Mouse (Mus musculus) G1E (cell line): ENCODE results near the gene Onecut3. TPM values are rescaled to one million over a fixed set of nuclear protein-coding genes. Genes with fewer than 3 reads are reported as not detected.

Experiments used
- ATAC-seq: 2 replicates; pipeline ENCODE4 v1.8.0; 2016; ENCODE audit warnings: mild to moderate bottlenecking; ENCODE audit not compliant: insufficient number of reproducible peaks, poor library complexity, low FRiP score, severe bottlenecking; ENCODE audit errors: extremely low read depth
- DNase-seq: peaks from one replicate; pipeline ENCODE4 v3.0.0; 2012; ENCODE audit warnings: low spot score
- H3K27me3 ChIP-seq: 2 replicates; pipeline ENCODE4 v1.6.1; 2012; ENCODE audit warnings: mild to moderate bottlenecking, low read length, inconsistent platforms; ENCODE audit not compliant: insufficient read depth
- H3K36me3 ChIP-seq: replicated peaks from 2 replicates; pipeline ENCODE3; 2012; ENCODE audit warnings: mild to moderate bottlenecking, inconsistent platforms
- H3K4me1 ChIP-seq: 2 replicates; pipeline ENCODE4 v1.6.1; 2012; ENCODE audit warnings: low read depth, low read length, inconsistent platforms, mixed read lengths; ENCODE audit not compliant: insufficient read depth
- H3K4me3 ChIP-seq: 2 replicates; pipeline ENCODE4 v1.5.1; 2012; ENCODE audit warnings: low read depth, mild to moderate bottlenecking, inconsistent platforms, low read length, moderate library complexity, mixed read lengths
- H3K9me3 ChIP-seq: replicated peaks from 2 replicates; pipeline ENCODE4 v1.6.1; 2012; ENCODE audit warnings: inconsistent platforms
- CTCF ChIP-seq: IDR thresholded peaks from 2 replicates; pipeline ENCODE4 v1.5.1; 2012; ENCODE audit warnings: low read depth, low read length, inconsistent platforms, mixed read lengths
- POLR2AphosphoS5 ChIP-seq: IDR thresholded peaks from 2 replicates; pipeline ENCODE4 v1.6.1; 2012; ENCODE audit warnings: low read depth, low read length, inconsistent platforms; ENCODE audit not compliant: insufficient replicate concordance
- polyA plus RNA-seq: library from polyadenylated mRNA; stranded (reverse); fragments of >175 nt; gene quantifications from 2 replicates; pipeline ENCODE4 v1.2.3, GENCODE M21; 2012
- total RNA-seq, 2 experiments: library from RNA; stranded (forward) in 1 of 2; stranded (reverse) in 1 of 2; fragments of 200-1000 nt in 1 of 2; fragments of >200 nt in 1 of 2; fragmentation: Nextera tagmentation in 1 of 2; gene quantifications; 2 replicates each; pipeline ENCODE4 v1.2.3; 2014 to 2017

Onecut3 gene
- total and polyA plus RNA-seq, 3 experiments: 0.11 TPM; not detected in 2

GRCm38 (mm10) chr10:80566375-80567092 lies 71.9 kb downstream of the Onecut3 start:
- H3K36me3 ChIP-seq: peaks cover 69% of the 10 kb centered on the region
- DNase-seq: peak; percentile 79

More at GRCm38 (mm10) chr10:80566375-80567092, 71.9 kb downstream of the Onecut3 start:
- ATAC-seq: no peak
- TF ChIP-seq POLR2AphosphoS5 (no peak), CTCF (peak; percentile 96)
- Histone ChIP-seq H3K4me1 (peaks cover 65% of the 10 kb centered on the region), H3K4me3 (peak overlapping the region; percentile 36; the same call in 1 of the 2 replicates), H3K9me3 (no peaks in the 10 kb centered on the region), H3K27me3 (no peaks in the 10 kb centered on the region)

Other genes with a start within 250 kb of the Onecut3 start
Only the 20 nearest of the 27 such genes appear.
- gene Apc2, start 198.9 kb upstream of the Onecut3 start, total RNA-seq (2014; fragmentation: Nextera tagmentation): 0.10 and 0.23 TPM in 2 replicates
- gene Apc2, start 198.9 kb upstream of the Onecut3 start, total RNA-seq (2017): 0.06 and 0.11 TPM in 2 replicates
- gene Apc2, start 198.9 kb upstream of the Onecut3 start, polyA plus RNA-seq: 0.02 and 0.04 TPM in 2 replicates
- 17.2 and 17.6 TPM in 2 replicates for gene 2310011J03Rik, start 174.3 kb upstream of the Onecut3 start, total RNA-seq (2014; fragmentation: Nextera tagmentation)
- 27.0 and 31.2 TPM in 2 replicates for gene 2310011J03Rik, start 174.3 kb upstream of the Onecut3 start, total RNA-seq (2017)
- gene 2310011J03Rik, start 174.3 kb upstream of the Onecut3 start, polyA plus RNA-seq: 92.5 and 108 TPM in 2 replicates
- 4.8 and 6.7 TPM in 2 replicates for gene Pcsk4, start 165.3 kb upstream of the Onecut3 start, total RNA-seq (2014; fragmentation: Nextera tagmentation)
- gene Pcsk4, start 165.3 kb upstream of the Onecut3 start, total RNA-seq (2017): 0.87 and 1.1 TPM in 2 replicates
- 12.4 and 14.2 TPM in 2 replicates for gene Pcsk4, start 165.3 kb upstream of the Onecut3 start, polyA plus RNA-seq
- gene Reep6, start 164.9 kb upstream of the Onecut3 start, total RNA-seq (2014; fragmentation: Nextera tagmentation): 72.8 and 85.9 TPM in 2 replicates
- 1.0 and 1.3 TPM in 2 replicates for gene Reep6, start 164.9 kb upstream of the Onecut3 start, total RNA-seq (2017)
- gene Reep6, start 164.9 kb upstream of the Onecut3 start, polyA plus RNA-seq: 49.5 and 65.3 TPM in 2 replicates
- gene Adamtsl5, start 146.4 kb upstream of the Onecut3 start, total RNA-seq (2014; fragmentation: Nextera tagmentation): 16.9 and 17.5 TPM in 2 replicates
- gene Adamtsl5, start 146.4 kb upstream of the Onecut3 start, total RNA-seq (2017): 5.4 and 8.0 TPM in 2 replicates
- 33.4 and 37.9 TPM in 2 replicates for gene Adamtsl5, start 146.4 kb upstream of the Onecut3 start, polyA plus RNA-seq
- not detected in 2 replicates for gene Plk5, start 138.4 kb upstream of the Onecut3 start, total RNA-seq (2014; fragmentation: Nextera tagmentation)
- gene Plk5, start 138.4 kb upstream of the Onecut3 start, total RNA-seq (2017): 0.12 TPM in 1 of 2 replicates, not detected in the other
- not detected in 2 replicates for gene Plk5, start 138.4 kb upstream of the Onecut3 start, polyA plus RNA-seq
- gene Mex3d, start 107.2 kb upstream of the Onecut3 start, total RNA-seq (2014; fragmentation: Nextera tagmentation): 7.7 and 11.4 TPM in 2 replicates
- gene Mex3d, start 107.2 kb upstream of the Onecut3 start, total RNA-seq (2017): 8.7 and 10.9 TPM in 2 replicates
- gene Mex3d, start 107.2 kb upstream of the Onecut3 start, polyA plus RNA-seq: 35.3 and 41.9 TPM in 2 replicates
- 37.3 and 41.7 TPM in 2 replicates for gene Mbd3, start 95.3 kb upstream of the Onecut3 start, total RNA-seq (2014; fragmentation: Nextera tagmentation)
- gene Mbd3, start 95.3 kb upstream of the Onecut3 start, total RNA-seq (2017): 36.0 and 42.0 TPM in 2 replicates
- 244 and 272 TPM in 2 replicates for gene Mbd3, start 95.3 kb upstream of the Onecut3 start, polyA plus RNA-seq
- 57.3 and 71.6 TPM in 2 replicates for gene Uqcr11, start 88.0 kb upstream of the Onecut3 start, total RNA-seq (2014; fragmentation: Nextera tagmentation)
- 376 and 446 TPM in 2 replicates for gene Uqcr11, start 88.0 kb upstream of the Onecut3 start, total RNA-seq (2017)
- gene Uqcr11, start 88.0 kb upstream of the Onecut3 start, polyA plus RNA-seq: 1,650 and 1,908 TPM in 2 replicates
- 152 and 175 TPM in 2 replicates for gene Tcf3, start 61.2 kb upstream of the Onecut3 start, total RNA-seq (2014; fragmentation: Nextera tagmentation)
- gene Tcf3, start 61.2 kb upstream of the Onecut3 start, total RNA-seq (2017): 70.0 and 84.0 TPM in 2 replicates
- gene Tcf3, start 61.2 kb upstream of the Onecut3 start, polyA plus RNA-seq: 1,090 and 1,330 TPM in 2 replicates
- not detected in 2 replicates for gene Atp8b3, start 44.3 kb downstream of the Onecut3 start, total RNA-seq (2014; fragmentation: Nextera tagmentation)
- 0.05 and 0.06 TPM in 2 replicates for gene Atp8b3, start 44.3 kb downstream of the Onecut3 start, total RNA-seq (2017)
- gene Atp8b3, start 44.3 kb downstream of the Onecut3 start, polyA plus RNA-seq: 0.02 TPM in 1 of 2 replicates, not detected in the other
- 62.1 and 68.3 TPM in 2 replicates for gene Rexo1, start 66.7 kb downstream of the Onecut3 start, total RNA-seq (2014; fragmentation: Nextera tagmentation)
- 10.9 and 14.3 TPM in 2 replicates for gene Rexo1, start 66.7 kb downstream of the Onecut3 start, total RNA-seq (2017)
- gene Rexo1, start 66.7 kb downstream of the Onecut3 start, polyA plus RNA-seq: 148 and 173 TPM in 2 replicates
- 10.8 and 14.0 TPM in 2 replicates for gene Klf16, start 82.5 kb downstream of the Onecut3 start, total RNA-seq (2014; fragmentation: Nextera tagmentation)
- gene Klf16, start 82.5 kb downstream of the Onecut3 start, total RNA-seq (2017): 6.1 and 8.1 TPM in 2 replicates
- gene Klf16, start 82.5 kb downstream of the Onecut3 start, polyA plus RNA-seq: 105 and 141 TPM in 2 replicates
- 12.4 and 14.6 TPM in 2 replicates for gene Abhd17a, start 95.5 kb downstream of the Onecut3 start, total RNA-seq (2014; fragmentation: Nextera tagmentation)
- gene Abhd17a, start 95.5 kb downstream of the Onecut3 start, total RNA-seq (2017): 37.8 and 44.0 TPM in 2 replicates
- 574 and 928 TPM in 2 replicates for gene Abhd17a, start 95.5 kb downstream of the Onecut3 start, polyA plus RNA-seq
- gene Scamp4, start 108.0 kb downstream of the Onecut3 start, total RNA-seq (2014; fragmentation: Nextera tagmentation): 37.5 and 39.4 TPM in 2 replicates
- 12.7 and 12.9 TPM in 2 replicates for gene Scamp4, start 108.0 kb downstream of the Onecut3 start, total RNA-seq (2017)
- gene Scamp4, start 108.0 kb downstream of the Onecut3 start, polyA plus RNA-seq: 72.8 and 87.0 TPM in 2 replicates
- gene Adat3, start 108.0 kb downstream of the Onecut3 start, total RNA-seq (2014; fragmentation: Nextera tagmentation): not detected in 2 replicates
- gene Adat3, start 108.0 kb downstream of the Onecut3 start, total RNA-seq (2017): 1.2 and 1.6 TPM in 2 replicates
- 19.4 and 23.5 TPM in 2 replicates for gene Adat3, start 108.0 kb downstream of the Onecut3 start, polyA plus RNA-seq
- 1.1 and 2.2 TPM in 2 replicates for gene Gm49322, start 111.2 kb downstream of the Onecut3 start, total RNA-seq (2014; fragmentation: Nextera tagmentation)
- 0.82 and 1.2 TPM in 2 replicates for gene Gm49322, start 111.2 kb downstream of the Onecut3 start, total RNA-seq (2017)
- 2.4 and 2.8 TPM in 2 replicates for gene Gm49322, start 111.2 kb downstream of the Onecut3 start, polyA plus RNA-seq
- gene Csnk1g2, start 128.0 kb downstream of the Onecut3 start, total RNA-seq (2014; fragmentation: Nextera tagmentation): 91.3 and 110 TPM in 2 replicates
- gene Csnk1g2, start 128.0 kb downstream of the Onecut3 start, total RNA-seq (2017): 189 and 193 TPM in 2 replicates
- gene Csnk1g2, start 128.0 kb downstream of the Onecut3 start, polyA plus RNA-seq: 470 and 513 TPM in 2 replicates
- 11.1 and 19.7 TPM in 2 replicates for gene Btbd2, start 162.2 kb downstream of the Onecut3 start, total RNA-seq (2014; fragmentation: Nextera tagmentation)
- gene Btbd2, start 162.2 kb downstream of the Onecut3 start, total RNA-seq (2017): 17.9 and 19.2 TPM in 2 replicates
- 96.3 and 102 TPM in 2 replicates for gene Btbd2, start 162.2 kb downstream of the Onecut3 start, polyA plus RNA-seq
- 127 and 140 TPM in 2 replicates for gene Mknk2, start 183.3 kb downstream of the Onecut3 start, total RNA-seq (2014; fragmentation: Nextera tagmentation)
- gene Mknk2, start 183.3 kb downstream of the Onecut3 start, total RNA-seq (2017): 70.4 and 72.2 TPM in 2 replicates
- gene Mknk2, start 183.3 kb downstream of the Onecut3 start, polyA plus RNA-seq: 455 and 521 TPM in 2 replicates